Mouse (Mus musculus): ENCODE results near the gene Strn3. TPM values are rescaled to one million over a fixed set of nuclear protein-coding genes. Genes with fewer than 3 reads are reported as not detected.
"Not testable (repeated sequence)": the region's sequence is repeated elsewhere in the genome, so short reads cannot be mapped to it uniquely, and the experiment has no call there.

Strn3 gene
- polyA plus RNA-seq, 1 experiment from 2014 or later, result 60.7 TPM

DNA sequence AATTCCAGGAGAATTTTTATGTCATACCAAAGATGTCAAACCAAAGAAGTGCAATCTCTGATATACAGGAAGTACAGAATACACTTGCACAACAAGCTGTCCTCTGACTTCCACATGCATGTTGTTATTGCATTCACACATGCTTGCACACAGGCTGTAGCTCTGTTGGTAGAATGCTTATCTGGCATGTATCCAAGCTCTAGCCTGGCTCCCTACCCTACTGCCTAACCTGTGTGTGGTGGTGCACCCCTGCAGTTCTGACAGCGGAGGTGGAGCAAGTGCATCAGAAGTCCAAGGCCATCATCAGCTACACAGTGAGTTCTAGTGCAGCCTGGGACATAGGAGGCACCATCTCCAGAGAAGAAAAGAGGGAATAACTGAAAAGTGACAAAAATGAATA lies 12.9 kb downstream of the Strn3 start:
- Histone ChIP-seq H3K4me2 (replicated peaks; ENCODE audit: low read depth, low read length) (no peak overlapping the region), H3K27me3 (ENCODE audit: control insufficient read depth, insufficient read depth, low read length) (no peaks in the 10 kb centered on the region), H3K4me1 (replicated peaks; ENCODE audit: control insufficient read depth, insufficient read depth, low read length) (no peaks in the 10 kb centered on the region), H3K9ac (ENCODE audit: low read depth, low read length) (no peak overlapping the region), H3K27ac (ENCODE audit: low read depth, low read length) (no peak overlapping the region), H3K36me3 (ENCODE audit: control insufficient read depth, insufficient read depth, low read length) (no peaks in the 10 kb centered on the region), H3K4me3 (ENCODE audit: low read depth, low read length) (no peak overlapping the region), H3K9me3 (ENCODE audit: control insufficient read depth, low read length) (no peaks in the 10 kb centered on the region)
- ATAC-seq (ENCODE audit: low FRiP score) (no peak), DNase-seq (ENCODE audit: low spot score) (no peak)
- 83% methylated on average over 1 of the region's 1 CpGs for WGBS

DNA sequence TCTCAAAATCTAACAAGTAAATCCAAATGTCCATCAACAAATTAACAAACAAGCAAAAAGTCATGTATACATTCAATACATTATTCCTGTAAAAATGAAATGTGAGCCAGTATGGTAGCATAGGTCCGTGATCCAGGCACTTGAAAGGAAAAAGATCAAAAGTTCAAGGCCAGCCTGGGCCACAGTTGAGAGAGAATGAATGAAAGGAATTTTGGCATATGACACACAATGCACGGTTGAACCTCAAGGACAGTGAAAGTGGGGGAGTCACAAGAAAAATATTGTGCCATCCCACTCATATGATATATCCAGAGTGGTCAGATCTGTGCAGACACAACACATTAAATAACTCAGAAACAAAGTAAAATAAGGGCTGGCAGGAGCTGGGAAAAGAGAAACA lies 15.3 kb downstream of the Strn3 start:
- no peak overlapping the region for H3K27ac ChIP-seq (ENCODE audit: low read depth, low read length)
- no peak for DNase-seq (ENCODE audit: low spot score)
- WGBS, result 80% methylated on average over 2 of the region's 2 CpGs
- H3K4me3 ChIP-seq (ENCODE audit: low read depth, low read length), result no peak overlapping the region
- H3K27me3 ChIP-seq (ENCODE audit: control insufficient read depth, insufficient read depth, low read length), result no peaks in the 10 kb centered on the region
- H3K9ac ChIP-seq (ENCODE audit: low read depth, low read length), result no peak overlapping the region
- H3K9me3 ChIP-seq (ENCODE audit: control insufficient read depth, low read length), result no peaks in the 10 kb centered on the region
- H3K4me1 ChIP-seq (replicated peaks; ENCODE audit: control insufficient read depth, insufficient read depth, low read length), result no peaks in the 10 kb centered on the region
- H3K36me3 ChIP-seq (ENCODE audit: control insufficient read depth, insufficient read depth, low read length), result no peaks in the 10 kb centered on the region
- H3K4me2 ChIP-seq (replicated peaks; ENCODE audit: low read depth, low read length), result no peak overlapping the region
- ATAC-seq (ENCODE audit: low FRiP score), result no peak

GRCm38 (mm10) chr12:51673270-51673669 lies 18.4 kb downstream of the Strn3 start:
- no peak for ATAC-seq (ENCODE audit: low FRiP score)
- Histone ChIP-seq H3K4me1 (replicated peaks; ENCODE audit: control insufficient read depth, insufficient read depth, low read length) (no peaks in the 10 kb centered on the region), H3K36me3 (ENCODE audit: control insufficient read depth, insufficient read depth, low read length) (no peaks in the 10 kb centered on the region), H3K27ac (ENCODE audit: low read depth, low read length) (no peak overlapping the region), H3K4me2 (replicated peaks; ENCODE audit: low read depth, low read length) (no peak overlapping the region), H3K9me3 (ENCODE audit: control insufficient read depth, low read length) (no peaks in the 10 kb centered on the region), H3K4me3 (ENCODE audit: low read depth, low read length) (no peak overlapping the region), H3K9ac (ENCODE audit: low read depth, low read length) (no peak overlapping the region), H3K27me3 (ENCODE audit: control insufficient read depth, insufficient read depth, low read length) (no peaks in the 10 kb centered on the region)
- WGBS, result 70% methylated on average over 4 of the region's 4 CpGs
- DNase-seq (ENCODE audit: low spot score), result no peak

- WGBS, result 34% methylated on average over 5 of the region's 5 CpGs
- ATAC-seq (ENCODE audit: low FRiP score) (no peak), DNase-seq (ENCODE audit: low spot score) (no peak)
- Histone ChIP-seq H3K9me3 (ENCODE audit: control insufficient read depth, low read length) (no peaks in the 10 kb centered on the region), H3K36me3 (ENCODE audit: control insufficient read depth, insufficient read depth, low read length) (no peaks in the 10 kb centered on the region), H3K4me1 (replicated peaks; ENCODE audit: control insufficient read depth, insufficient read depth, low read length) (no peaks in the 10 kb centered on the region), H3K27me3 (ENCODE audit: control insufficient read depth, insufficient read depth, low read length) (no peaks in the 10 kb centered on the region), H3K9ac (ENCODE audit: low read depth, low read length) (no peak overlapping the region), H3K4me2 (replicated peaks; ENCODE audit: low read depth, low read length) (no peak overlapping the region), H3K27ac (ENCODE audit: low read depth, low read length) (no peak overlapping the region), H3K4me3 (ENCODE audit: low read depth, low read length) (no peak overlapping the region)
Measured at GRCm38 (mm10) chr12:51671231-51671891, 20.3 kb downstream of the Strn3 start.

- no peaks in the 10 kb centered on the region for H3K36me3 ChIP-seq (ENCODE audit: control insufficient read depth, insufficient read depth, low read length)
- no peak overlapping the region for H3K9ac ChIP-seq (ENCODE audit: low read depth, low read length)
- H3K27me3 ChIP-seq (ENCODE audit: control insufficient read depth, insufficient read depth, low read length), result no peaks in the 10 kb centered on the region
- H3K4me2 ChIP-seq (replicated peaks; ENCODE audit: low read depth, low read length), result no peak overlapping the region
- DNase-seq (ENCODE audit: low spot score), result no peak
- WGBS, result 81% methylated on average over 4 of the region's 4 CpGs
- H3K4me1 ChIP-seq (replicated peaks; ENCODE audit: control insufficient read depth, insufficient read depth, low read length), result no peaks in the 10 kb centered on the region
- ATAC-seq (ENCODE audit: low FRiP score), result no peak
- no peak overlapping the region for H3K27ac ChIP-seq (ENCODE audit: low read depth, low read length)
- no peak overlapping the region for H3K4me3 ChIP-seq (ENCODE audit: low read depth, low read length)
- no peaks in the 10 kb centered on the region for H3K9me3 ChIP-seq (ENCODE audit: control insufficient read depth, low read length)
Measured at GRCm38 (mm10) chr12:51666708-51667430, 24.8 kb downstream of the Strn3 start.

DNA sequence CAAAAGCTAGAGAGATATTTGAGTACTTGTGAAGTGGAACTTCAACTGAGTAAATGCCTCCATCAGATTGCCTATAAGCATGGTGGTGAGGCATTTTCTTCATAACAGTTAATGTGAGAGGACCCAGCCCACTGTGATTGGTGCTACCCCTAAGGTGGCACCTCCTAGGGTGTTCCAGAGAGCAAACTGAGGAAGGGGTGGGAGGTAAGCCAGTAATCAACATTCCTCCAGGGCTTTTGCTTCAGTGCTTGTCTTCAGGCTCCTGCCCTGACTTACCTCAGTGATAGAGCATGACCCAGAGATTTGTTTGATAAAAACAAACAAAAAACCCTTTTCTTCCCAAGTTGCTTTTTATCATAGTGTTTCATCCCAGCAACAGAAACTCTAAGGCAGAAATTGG lies 27.8 kb downstream of the Strn3 start:
- Histone ChIP-seq H3K27me3 (ENCODE audit: control insufficient read depth, insufficient read depth, low read length) (no peaks in the 10 kb centered on the region), H3K9ac (ENCODE audit: low read depth, low read length) (no peak overlapping the region), H3K27ac (ENCODE audit: low read depth, low read length) (no peak overlapping the region), H3K4me3 (ENCODE audit: low read depth, low read length) (no peak overlapping the region), H3K9me3 (ENCODE audit: control insufficient read depth, low read length) (no peaks in the 10 kb centered on the region), H3K4me2 (replicated peaks; ENCODE audit: low read depth, low read length) (no peak overlapping the region), H3K4me1 (replicated peaks; ENCODE audit: control insufficient read depth, insufficient read depth, low read length) (no peaks in the 10 kb centered on the region), H3K36me3 (ENCODE audit: control insufficient read depth, insufficient read depth, low read length) (no peaks in the 10 kb centered on the region)
- no peak for DNase-seq (ENCODE audit: low spot score)
- ATAC-seq (ENCODE audit: low FRiP score), result no peak

GRCm38 (mm10) chr12:51663011-51663410 lies 28.7 kb downstream of the Strn3 start:
- no peak for DNase-seq (ENCODE audit: low spot score)
- H3K27ac ChIP-seq (ENCODE audit: low read depth, low read length), result no peak overlapping the region
- H3K9ac ChIP-seq (ENCODE audit: low read depth, low read length), result no peak overlapping the region
- H3K9me3 ChIP-seq (ENCODE audit: control insufficient read depth, low read length), result no peaks in the 10 kb centered on the region
- H3K4me2 ChIP-seq (replicated peaks; ENCODE audit: low read depth, low read length), result no peak overlapping the region
- no peak for ATAC-seq (ENCODE audit: low FRiP score)
- H3K27me3 ChIP-seq (ENCODE audit: control insufficient read depth, insufficient read depth, low read length), result no peaks in the 10 kb centered on the region
- H3K4me3 ChIP-seq (ENCODE audit: low read depth, low read length), result no peak overlapping the region
- H3K36me3 ChIP-seq (ENCODE audit: control insufficient read depth, insufficient read depth, low read length), result no peaks in the 10 kb centered on the region
- H3K4me1 ChIP-seq (replicated peaks; ENCODE audit: control insufficient read depth, insufficient read depth, low read length), result no peaks in the 10 kb centered on the region

GRCm38 (mm10) chr12:51655944-51656465 lies 35.7 kb downstream of the Strn3 start:
- ATAC-seq (ENCODE audit: low FRiP score) (no peak), DNase-seq (ENCODE audit: low spot score) (no peak)
- no peaks in the 10 kb centered on the region for H3K4me1 ChIP-seq (replicated peaks; ENCODE audit: control insufficient read depth, insufficient read depth, low read length)
- H3K4me2 ChIP-seq (replicated peaks; ENCODE audit: low read depth, low read length), result no peak overlapping the region
- H3K9me3 ChIP-seq (ENCODE audit: control insufficient read depth, low read length), result no peaks in the 10 kb centered on the region
- WGBS, result 89% methylated on average over 1 of the region's 1 CpGs
- no peak overlapping the region for H3K4me3 ChIP-seq (ENCODE audit: low read depth, low read length)
- H3K36me3 ChIP-seq (ENCODE audit: control insufficient read depth, insufficient read depth, low read length), result no peaks in the 10 kb centered on the region
- H3K9ac ChIP-seq (ENCODE audit: low read depth, low read length), result no peak overlapping the region
- no peaks in the 10 kb centered on the region for H3K27me3 ChIP-seq (ENCODE audit: control insufficient read depth, insufficient read depth, low read length)
- H3K27ac ChIP-seq (ENCODE audit: low read depth, low read length), result no peak overlapping the region

- DNase-seq (ENCODE audit: low spot score); H3K4me3 ChIP-seq (ENCODE audit: low read depth, low read length); H3K9me3 ChIP-seq (ENCODE audit: control insufficient read depth, low read length); H3K4me2 ChIP-seq (replicated peaks; ENCODE audit: low read depth, low read length); H3K27me3 ChIP-seq (ENCODE audit: control insufficient read depth, insufficient read depth, low read length); H3K9ac ChIP-seq (ENCODE audit: low read depth, low read length); H3K27ac ChIP-seq (ENCODE audit: low read depth, low read length); H3K36me3 ChIP-seq (ENCODE audit: control insufficient read depth, insufficient read depth, low read length); ATAC-seq (ENCODE audit: low FRiP score); H3K4me1 ChIP-seq (replicated peaks; ENCODE audit: control insufficient read depth, insufficient read depth, low read length): not testable (repeated sequence)
Measured at GRCm38 (mm10) chr12:51649401-51649800, 42.3 kb downstream of the Strn3 start.

Data from hindbrain, embryonic 11.5 days (tissue).